Mouse (Mus musculus) lung, postnatal 0 days (tissue): ENCODE results near the gene Fgf14.

Source experiments
- CTCF ChIP-seq: IDR thresholded peaks from 2 replicates; pipeline ENCODE4 v1.5.1; 2016; ENCODE audit warnings: antibody characterized with exemption, mild to moderate bottlenecking
- EP300 ChIP-seq: IDR thresholded peaks from 2 replicates; pipeline ENCODE4 v1.6.1; 2016; ENCODE audit warnings: antibody characterized with exemption, mild to moderate bottlenecking, control low read depth

DNA sequence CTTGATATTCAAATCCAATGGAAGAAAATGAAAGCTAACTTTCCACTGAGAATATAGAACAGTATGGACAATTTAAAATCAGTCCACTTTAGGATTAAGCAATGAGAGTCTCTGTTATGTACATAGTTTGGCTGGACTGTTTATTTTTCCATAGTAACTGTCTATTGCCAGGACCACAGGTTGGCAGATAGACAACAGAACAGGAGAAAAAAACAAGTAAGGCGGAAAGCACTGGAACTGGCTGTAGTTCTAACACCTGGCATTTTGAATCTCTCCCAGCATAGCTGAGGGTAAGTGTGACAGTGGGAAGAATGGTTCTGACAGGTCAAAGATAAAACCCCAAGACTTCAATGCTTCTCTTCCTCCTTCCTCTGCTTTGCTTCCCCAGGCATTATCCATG is 110.5 kb downstream of the Fgf14 start:
- TF ChIP-seq CTCF = no peak
- TF ChIP-seq EP300 = no peak
